Mouse (Mus musculus): ENCODE results near the gene Gm20696. TPM values are rescaled to one million over a fixed set of nuclear protein-coding genes. Genes with fewer than 3 reads are reported as not detected.

The Gm20696 gene
- total RNA-seq, 2 experiments from 2014 or later, result 9.0 to 9.2 TPM

DNA sequence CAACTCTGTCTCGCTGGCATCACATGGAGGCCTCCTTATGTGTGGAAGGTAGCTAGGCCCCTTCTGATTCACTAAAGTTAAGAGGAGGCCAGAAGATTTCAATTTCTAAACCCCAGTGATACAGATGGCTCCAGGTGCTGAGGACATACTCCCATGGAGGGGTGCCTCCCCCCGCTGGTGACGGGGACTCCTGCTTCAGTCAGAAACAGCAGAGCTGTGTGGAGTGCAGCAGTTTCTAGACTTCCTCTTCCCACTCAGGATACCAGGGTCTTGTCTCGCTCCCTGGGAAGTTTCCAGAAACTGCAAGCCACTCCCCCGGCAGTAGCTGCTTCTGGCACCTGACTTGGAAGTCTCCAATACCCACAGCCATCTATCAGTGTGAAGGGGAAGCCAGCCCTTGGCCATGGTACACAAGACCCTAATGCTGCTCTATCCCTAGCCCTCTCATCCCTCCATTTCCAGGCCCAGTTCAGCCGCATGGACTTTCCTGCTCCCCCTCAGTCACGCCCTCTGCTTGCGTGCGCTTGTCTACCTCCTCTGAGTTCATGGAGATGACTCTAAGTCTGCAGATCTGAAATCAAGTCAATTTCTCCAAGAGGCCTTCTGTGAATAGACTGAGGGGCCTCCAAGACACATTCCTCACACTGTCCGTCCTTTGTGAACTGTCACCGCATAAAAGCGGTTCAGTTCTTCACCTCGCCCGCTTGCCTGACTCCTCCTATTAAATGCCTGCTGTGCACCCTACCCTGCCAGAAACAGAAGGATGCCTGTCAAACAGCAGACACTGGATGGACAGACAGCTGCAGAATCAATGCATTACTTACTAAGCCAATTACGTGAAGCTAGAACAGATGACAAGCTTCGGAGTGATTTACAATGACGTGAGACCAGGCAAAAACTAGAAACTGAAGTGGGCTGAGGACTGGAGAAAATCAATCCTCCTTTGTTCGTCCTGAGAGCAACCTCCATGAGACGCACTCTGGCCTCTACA, 346.9 kb downstream of the Gm20696 start:
- Histone ChIP-seq H3K4me3 (no peak overlapping the region), H3K27ac (no peak overlapping the region)
- intact Hi-C loops (cut with DNase I), result no loop called here
- no peak for DNase-seq (ENCODE audit: extremely low spot score in 1 of 2, low spot score in 2 of 2)
- no peak for TF ChIP-seq CTCF (IDR thresholded peaks at IDR 0.05)

DNA sequence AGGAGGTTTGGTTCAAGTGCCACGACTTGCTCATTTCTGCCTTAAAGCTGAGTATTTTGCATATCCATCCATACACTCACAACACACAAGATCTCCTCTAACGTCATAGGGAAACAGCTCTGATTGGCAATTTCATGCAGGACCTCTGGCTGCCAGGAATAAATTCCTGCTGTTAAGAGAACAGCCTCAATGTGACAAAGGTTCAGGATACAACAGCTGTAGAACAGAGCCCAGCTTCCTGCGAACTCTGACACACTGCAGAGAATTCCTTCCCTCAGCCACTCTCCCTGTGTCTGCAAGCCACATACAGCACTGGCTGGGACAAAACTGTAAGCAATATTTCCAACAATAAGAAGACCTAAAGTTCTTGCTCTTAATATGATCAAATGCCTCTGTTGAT, 351.9 kb downstream of the Gm20696 start:
- H3K4me3 ChIP-seq, result no peak overlapping the region
- no peak for DNase-seq (ENCODE audit: extremely low spot score in 1 of 2, low spot score in 2 of 2)
- TF ChIP-seq CTCF (IDR thresholded peaks at IDR 0.05), result no peak
- intact Hi-C loops (cut with DNase I), result no loop called here
- H3K27ac ChIP-seq, result no peak overlapping the region

DNA sequence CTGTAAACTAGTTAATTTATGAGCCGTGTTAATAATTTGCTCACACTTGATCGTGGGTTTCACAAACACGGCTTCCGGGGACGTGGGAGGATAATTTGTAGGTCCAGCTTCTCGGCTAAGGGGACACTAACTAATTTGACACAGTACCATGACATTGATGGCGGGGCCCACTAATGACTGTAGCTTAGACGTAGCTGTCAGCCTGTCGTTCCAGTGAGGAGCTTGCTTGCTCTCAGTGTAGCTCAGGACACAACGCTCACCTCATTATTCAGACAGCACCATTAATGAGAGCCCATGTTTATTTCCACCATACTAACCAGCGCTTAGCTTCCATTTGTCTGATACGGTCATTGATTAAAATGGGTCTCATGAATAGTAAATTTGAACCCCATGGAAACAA, 356.1 kb downstream of the Gm20696 start:
- intact Hi-C loops (cut with DNase I), result no loop called here
- DNase-seq (ENCODE audit: extremely low spot score in 1 of 2, low spot score in 2 of 2), result no peak
- H3K4me3 ChIP-seq, result no peak overlapping the region
- no peak for TF ChIP-seq CTCF (IDR thresholded peaks at IDR 0.05)
- no peak overlapping the region for H3K27ac ChIP-seq

DNA sequence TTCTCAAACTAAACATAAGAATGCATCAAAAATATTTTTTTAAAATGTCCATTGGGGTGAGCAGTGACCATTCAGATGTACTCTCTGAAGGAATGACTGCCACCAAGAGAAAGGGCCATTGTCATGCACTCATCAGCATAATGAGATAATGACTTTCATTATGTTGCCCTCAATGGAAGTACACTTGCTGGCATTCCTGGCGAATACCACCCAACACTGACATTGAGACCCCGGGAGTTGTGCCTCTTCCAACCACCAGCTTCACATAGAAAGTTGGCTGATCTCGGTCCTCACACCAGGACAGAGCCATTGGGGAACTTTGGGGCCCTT, 356.5 kb downstream of the Gm20696 start:
- Histone ChIP-seq H3K27ac (no peak overlapping the region), H3K4me3 (no peak overlapping the region)
- DNase-seq (ENCODE audit: extremely low spot score in 1 of 2, low spot score in 2 of 2), result no peak
- intact Hi-C loops (cut with DNase I), result no loop called here
- no peak for TF ChIP-seq CTCF (IDR thresholded peaks at IDR 0.05)

DNA sequence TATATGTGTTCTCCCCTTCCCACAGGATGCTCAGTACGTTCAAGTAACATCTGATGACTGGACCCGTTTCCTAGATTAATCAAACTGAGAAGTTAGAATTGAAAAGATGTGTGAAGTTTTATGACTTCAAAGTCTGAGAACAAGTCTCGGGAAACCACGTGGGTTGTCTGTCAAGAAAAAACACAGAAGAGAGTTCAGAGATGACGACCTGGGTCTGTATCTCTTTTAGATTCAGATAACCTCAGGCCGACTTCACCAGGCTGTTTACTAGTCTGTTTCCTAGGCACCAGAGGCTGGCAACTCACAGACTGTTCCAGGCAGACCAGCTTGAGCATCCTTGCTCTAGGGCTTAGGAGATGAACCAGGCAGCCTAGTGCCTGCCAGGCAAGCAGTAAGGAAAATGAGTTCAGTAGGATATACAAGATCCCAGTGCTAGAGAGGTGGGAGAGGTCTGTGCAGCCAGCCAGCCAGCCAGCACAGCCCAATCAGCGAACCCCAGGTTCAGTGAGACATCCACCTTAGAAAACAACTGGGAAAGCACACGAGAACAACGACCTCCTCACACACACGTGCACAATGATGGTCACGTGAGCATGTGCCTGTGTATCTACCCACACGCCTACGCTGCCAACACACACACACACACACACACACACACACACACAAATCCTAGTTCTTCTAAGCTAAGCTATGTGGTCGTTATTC, 357.0 kb downstream of the Gm20696 start:
- TF ChIP-seq CTCF (IDR thresholded peaks at IDR 0.05), result no peak
- Histone ChIP-seq H3K4me3 (no peak overlapping the region), H3K27ac (no peak overlapping the region)

DNA sequence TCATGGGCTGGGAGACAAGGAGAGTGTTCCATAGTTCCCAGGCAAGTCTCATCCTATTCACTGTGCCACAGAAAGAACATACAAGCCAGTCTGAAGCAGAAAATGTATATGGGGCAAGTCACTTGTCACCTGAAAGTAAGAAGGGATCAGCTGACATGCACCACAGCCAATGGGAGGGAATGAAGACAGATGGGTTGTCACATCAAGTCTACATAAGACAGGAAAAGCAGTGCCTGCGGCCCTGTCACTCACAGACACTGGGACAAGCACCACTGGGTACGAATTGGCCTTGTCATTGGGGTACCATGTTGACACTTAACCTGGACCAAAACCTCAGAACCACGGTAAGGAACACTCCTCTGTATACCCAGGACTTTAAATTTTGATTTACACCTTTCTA, 360.8 kb downstream of the Gm20696 start:
- DNase-seq (ENCODE audit: extremely low spot score in 1 of 2, low spot score in 2 of 2), result no peak
- intact Hi-C loops (cut with DNase I), result no loop called here
- Histone ChIP-seq H3K4me3 (no peak overlapping the region), H3K27ac (no peak overlapping the region)
- no peak for TF ChIP-seq CTCF (IDR thresholded peaks at IDR 0.05)

More for the DNA sequence above, 357.0 kb downstream of the Gm20696 start:
- intact Hi-C loops (cut with DNase I), result no loop called here
- DNase-seq (ENCODE audit: extremely low spot score in 1 of 2, low spot score in 2 of 2), result no peak

DNA sequence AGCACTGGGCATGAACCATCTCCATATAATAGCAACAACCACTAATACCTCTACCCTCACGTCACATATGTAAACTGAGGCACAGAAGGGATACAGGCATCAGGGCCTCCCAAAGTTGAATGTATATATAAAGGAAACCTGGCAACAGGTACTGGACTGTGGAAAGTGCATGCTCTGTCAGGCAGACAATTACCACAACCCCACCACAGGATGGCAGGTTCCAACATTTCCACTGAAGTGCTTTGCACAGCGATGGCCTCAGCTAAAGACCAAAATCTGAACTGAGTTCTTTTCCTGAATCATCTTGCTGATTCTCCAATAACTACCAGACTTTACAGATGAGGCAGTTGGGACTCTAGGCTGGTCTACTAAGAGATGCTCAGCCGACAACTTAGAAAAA, 361.4 kb downstream of the Gm20696 start:
- TF ChIP-seq CTCF (IDR thresholded peaks at IDR 0.05), result no peak
- DNase-seq (ENCODE audit: extremely low spot score in 1 of 2, low spot score in 2 of 2), result no peak
- intact Hi-C loops (cut with DNase I), result no loop called here
- no peak overlapping the region for H3K4me3 ChIP-seq
- H3K27ac ChIP-seq, result no peak overlapping the region

DNA sequence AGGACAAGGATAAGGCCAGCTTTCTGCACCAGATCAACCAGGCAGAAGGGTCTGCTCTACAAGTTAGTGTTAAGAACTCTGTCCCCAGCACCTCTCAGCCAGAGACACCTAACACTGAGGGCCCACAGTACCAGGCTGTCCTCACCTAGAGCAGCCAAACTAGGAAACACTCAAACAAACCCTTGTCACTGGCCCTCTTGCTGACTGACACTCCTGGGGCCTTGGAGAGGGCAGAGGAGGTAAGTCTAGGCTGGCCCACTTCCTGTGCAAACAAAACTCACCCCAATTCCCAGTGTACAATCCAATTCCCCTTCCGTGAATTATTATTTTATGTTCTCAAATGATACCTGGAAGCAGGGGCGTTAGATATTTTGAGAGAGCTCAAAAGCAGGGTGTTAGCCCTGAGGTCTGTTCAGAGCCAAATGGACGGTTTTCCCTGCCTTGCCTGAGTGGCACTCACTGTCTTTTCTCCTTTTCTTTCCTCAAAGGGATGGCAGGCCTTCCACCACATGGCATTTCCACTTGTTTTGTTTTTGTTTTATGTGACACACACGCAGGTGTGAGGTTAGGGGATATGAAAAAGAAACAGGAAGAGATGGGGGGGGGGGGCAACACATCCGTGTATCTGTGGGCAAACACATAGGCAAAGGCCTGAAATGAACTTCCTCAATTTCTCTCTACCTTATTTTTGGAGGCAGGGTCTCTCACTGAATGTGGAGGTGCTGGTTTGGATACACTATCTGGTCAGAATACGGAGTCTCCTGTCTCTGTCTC, 363.7 kb downstream of the Gm20696 start:
- Histone ChIP-seq H3K4me3 (no peak overlapping the region), H3K27ac (no peak overlapping the region)
- no peak for TF ChIP-seq CTCF (IDR thresholded peaks at IDR 0.05)
- DNase-seq (ENCODE audit: extremely low spot score in 1 of 2, low spot score in 2 of 2), result no peak
- intact Hi-C loops (cut with DNase I), result no loop called here

DNA sequence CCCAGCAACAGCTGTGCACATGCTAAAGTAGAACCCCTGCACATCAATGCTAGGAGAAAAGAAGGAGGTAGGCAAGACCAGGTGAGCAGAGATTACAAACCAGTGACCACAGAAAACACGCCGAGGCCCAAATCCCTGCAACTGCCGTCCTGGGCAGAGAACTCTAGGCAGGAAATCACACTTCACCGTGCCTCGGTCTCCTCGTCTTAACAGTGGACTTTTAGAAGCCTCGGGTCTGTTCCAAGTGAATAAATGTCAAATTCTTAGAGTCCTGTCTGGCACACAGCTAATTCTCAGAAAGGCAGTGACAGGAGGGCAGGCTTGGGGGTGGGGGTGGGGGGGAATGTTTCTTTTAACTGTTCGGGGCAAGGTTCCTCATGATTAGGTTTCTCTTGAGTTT, 364.7 kb downstream of the Gm20696 start:
- no peak for TF ChIP-seq CTCF (IDR thresholded peaks at IDR 0.05)
- H3K27ac ChIP-seq, result no peak overlapping the region
- intact Hi-C loops (cut with DNase I), result no loop called here
- H3K4me3 ChIP-seq, result no peak overlapping the region
- DNase-seq (ENCODE audit: extremely low spot score in 1 of 2, low spot score in 2 of 2), result no peak

DNA sequence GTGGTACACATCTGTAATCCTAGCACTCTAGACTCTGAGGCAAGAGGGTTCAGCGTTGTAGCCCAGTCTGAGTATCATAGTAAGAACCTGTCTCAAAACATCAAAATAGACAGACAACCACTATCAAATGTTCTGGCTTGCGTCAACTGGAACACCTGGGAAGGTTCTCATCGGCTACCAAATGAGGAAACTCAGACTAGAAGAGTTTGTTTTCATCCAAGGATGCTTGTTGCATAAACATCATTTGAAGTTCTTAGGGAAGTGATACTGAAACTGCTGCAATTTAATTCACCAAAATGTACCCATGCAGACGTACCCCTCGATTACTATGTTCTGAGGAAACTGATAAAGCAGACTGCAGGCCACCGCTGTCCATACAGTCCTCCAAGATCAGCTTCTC, 366.4 kb downstream of the Gm20696 start:
- TF ChIP-seq CTCF (IDR thresholded peaks at IDR 0.05), result no peak
- no peak overlapping the region for H3K27ac ChIP-seq
- no peak overlapping the region for H3K4me3 ChIP-seq
- no peak for DNase-seq (ENCODE audit: extremely low spot score in 1 of 2, low spot score in 2 of 2)
- intact Hi-C loops (cut with DNase I), result no loop called here

DNA sequence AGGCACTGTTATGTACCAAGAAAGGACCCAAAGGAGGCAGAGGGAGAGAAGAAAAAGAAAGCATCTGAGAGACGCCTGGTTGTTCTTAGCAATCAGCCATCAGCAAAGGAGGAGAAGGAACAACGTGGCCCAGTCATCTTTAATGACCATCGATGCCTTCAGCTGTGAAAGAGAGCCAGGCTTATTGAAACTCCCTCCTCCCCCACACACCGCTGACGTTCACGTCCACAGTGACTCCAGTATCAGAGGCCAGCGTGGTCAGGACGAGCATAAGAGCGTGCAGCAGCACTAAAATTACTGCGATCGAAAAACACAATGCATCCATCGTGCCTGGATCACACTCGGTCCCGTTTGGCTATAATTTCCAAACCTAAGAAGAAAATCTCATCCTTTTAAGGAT, 367.4 kb downstream of the Gm20696 start:
- Histone ChIP-seq H3K27ac (no peak overlapping the region), H3K4me3 (no peak overlapping the region)
- no peak for TF ChIP-seq CTCF (IDR thresholded peaks at IDR 0.05)
- DNase-seq (ENCODE audit: extremely low spot score in 1 of 2, low spot score in 2 of 2), result no peak
- intact Hi-C loops (cut with DNase I), result loop anchor here (5.0 to 10.0 kb wide), 2 partner anchors 78 to 226 kb away; partner anchors contain the start of gene Foxp1

DNA sequence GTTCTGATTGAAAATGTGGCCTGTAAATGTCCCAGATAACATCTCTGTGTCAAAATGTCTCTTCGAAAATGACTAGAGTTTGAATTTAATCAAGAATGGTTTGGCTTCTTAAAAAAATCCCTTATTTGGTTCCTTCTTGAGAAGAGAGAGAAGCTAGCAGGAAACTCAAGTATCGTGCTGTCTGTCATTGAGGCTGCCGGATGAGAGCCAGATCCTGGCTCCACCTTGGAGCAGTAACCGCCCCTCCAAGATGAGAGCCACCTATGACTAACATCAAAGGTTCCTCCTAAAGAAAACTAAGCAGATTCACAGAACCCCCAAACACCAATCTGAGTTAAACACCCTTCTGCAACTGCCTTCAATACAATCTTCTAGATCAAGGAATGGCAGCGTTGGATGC, 369.1 kb downstream of the Gm20696 start:
- no peak for TF ChIP-seq CTCF (IDR thresholded peaks at IDR 0.05)
- Histone ChIP-seq H3K27ac (no peak overlapping the region), H3K4me3 (no peak overlapping the region)
- intact Hi-C loops (cut with DNase I), result loop anchor here (5.0 to 10.0 kb wide), 2 partner anchors 80 to 227 kb away; partner anchors contain the start of gene Foxp1
- no peak for DNase-seq (ENCODE audit: extremely low spot score in 1 of 2, low spot score in 2 of 2)

All from left cerebral cortex, adult 2 months (tissue).